Mouse (Mus musculus): ENCODE results near the gene Rab6b. TPM values are rescaled to one million over a fixed set of nuclear protein-coding genes. Genes with fewer than 3 reads are reported as not detected.

Rab6b gene
- total and polyA plus RNA-seq, 2 experiments from 2014 or later, result 162 to 228 TPM

DNA sequence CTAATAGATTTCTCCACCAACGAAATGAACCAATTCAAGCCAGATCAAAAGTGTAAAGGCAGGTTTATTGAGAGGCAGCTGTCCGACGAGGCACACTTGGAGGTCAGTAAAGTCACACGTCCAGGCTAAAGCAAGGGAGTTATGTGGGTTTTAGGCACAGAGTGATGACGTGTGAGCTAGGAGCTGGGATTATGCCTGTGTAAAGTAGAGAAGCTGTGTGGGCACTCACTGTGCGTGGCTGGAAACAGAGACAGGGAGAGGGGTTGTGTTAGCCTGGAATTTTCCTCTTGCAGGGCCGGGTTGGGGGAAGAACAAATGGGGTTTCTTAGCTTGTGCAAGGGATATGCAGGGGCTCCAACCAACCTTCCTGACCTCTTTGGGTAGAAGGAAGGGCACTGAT, 57.2 kb downstream of the Rab6b start:
- 69% methylated on average over 7 of the region's 7 CpGs for WGBS
- no peak for ATAC-seq (ENCODE audit: low FRiP score)
- H3K4me1 ChIP-seq (ENCODE audit: insufficient read depth, low read length), result no peaks in the 10 kb centered on the region
- no peaks in the 10 kb centered on the region for H3K27me3 ChIP-seq (ENCODE audit: insufficient read depth, low read length)
- H3K36me3 ChIP-seq (ENCODE audit: insufficient read depth, low read length), result peaks cover 52% of the 10 kb centered on the region
- no peak overlapping the region for H3K27ac ChIP-seq (ENCODE audit: low read depth, low read length)
- TF ChIP-seq CTCF (IDR thresholded peaks at IDR 0.05), result no peak
- no peaks in the 10 kb centered on the region for H3K9me3 ChIP-seq (ENCODE audit: low read length)
- H3K9ac ChIP-seq (replicated peaks; ENCODE audit: low read length, poor library complexity, severe bottlenecking), result no peak overlapping the region
- no peak for DNase-seq (ENCODE audit: low spot score)
- no peak overlapping the region for H3K4me2 ChIP-seq (ENCODE audit: low read depth, low read length, poor library complexity, severe bottlenecking)
- H3K4me3 ChIP-seq (ENCODE audit: low read depth, low read length), result no peak overlapping the region

DNA sequence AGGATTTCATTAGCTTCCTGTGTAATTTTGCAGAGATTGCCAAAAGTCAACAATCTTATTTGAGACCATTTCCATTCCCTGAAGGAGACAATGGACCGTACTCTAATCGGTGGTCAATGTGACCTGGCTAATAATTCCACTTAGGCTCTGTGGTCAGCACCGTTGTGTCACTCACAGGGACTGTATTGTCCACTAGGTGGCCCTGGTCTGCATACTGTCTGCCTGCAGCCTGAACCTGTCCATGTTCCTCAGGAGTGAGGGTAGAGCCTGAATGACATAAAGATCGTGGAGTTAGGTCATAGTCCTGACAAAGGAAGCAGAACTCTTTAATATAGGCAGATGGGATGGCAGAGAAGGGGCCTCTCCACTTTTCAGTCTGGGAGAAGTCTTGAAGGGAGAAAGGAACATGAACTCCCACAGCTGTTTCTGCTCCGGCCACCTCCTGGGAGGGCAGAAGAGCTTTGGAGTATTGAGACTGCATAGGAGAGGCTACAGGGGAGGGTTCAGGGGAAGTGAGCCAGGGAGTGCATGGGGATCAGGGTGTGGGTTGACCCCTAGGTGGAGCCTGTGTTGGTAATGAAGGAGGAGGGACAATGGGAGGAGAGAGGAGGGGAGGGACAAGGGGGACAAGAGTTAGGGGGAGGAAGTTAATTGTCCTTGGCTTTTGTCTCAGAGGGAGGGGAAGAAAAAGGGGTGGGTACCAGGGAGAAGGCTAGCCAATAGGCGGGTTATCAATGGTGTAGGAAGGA, 63.4 kb downstream of the Rab6b start:
- peak; percentile 45 for DNase-seq (ENCODE audit: low spot score)
- 66% methylated on average over 6 of the region's 6 CpGs for WGBS

DNA sequence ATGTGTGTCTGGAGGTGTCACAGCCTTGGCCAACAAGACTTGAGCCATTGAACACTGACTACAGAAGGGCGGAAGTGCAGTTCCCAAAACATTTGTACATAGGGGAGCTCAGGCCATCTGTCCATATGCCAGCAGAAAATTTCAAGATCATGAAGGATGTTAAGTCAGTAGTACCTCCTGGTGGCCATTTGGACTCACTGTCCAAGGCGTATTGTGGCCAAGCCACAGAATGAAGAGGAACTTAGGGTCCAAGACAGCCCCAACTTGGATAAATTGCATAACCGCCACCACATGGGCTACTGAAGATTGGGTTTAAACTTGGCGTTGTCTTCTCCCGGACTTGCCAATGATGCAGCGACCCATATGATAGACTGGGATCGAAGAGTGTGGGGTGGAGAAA, 64.1 kb downstream of the Rab6b start:
- Histone ChIP-seq H3K27me3 (ENCODE audit: insufficient read depth, low read length) (no peaks in the 10 kb centered on the region), H3K4me3 (ENCODE audit: low read depth, low read length) (no peak overlapping the region), H3K9ac (replicated peaks; ENCODE audit: low read length, poor library complexity, severe bottlenecking) (no peak overlapping the region), H3K9me3 (ENCODE audit: low read length) (no peaks in the 10 kb centered on the region), H3K4me1 (ENCODE audit: insufficient read depth, low read length) (no peaks in the 10 kb centered on the region), H3K36me3 (ENCODE audit: insufficient read depth, low read length) (peaks cover 21% of the 10 kb centered on the region), H3K27ac (ENCODE audit: low read depth, low read length) (no peak overlapping the region), H3K4me2 (ENCODE audit: low read depth, low read length, poor library complexity, severe bottlenecking) (no peak overlapping the region)
- 95% methylated on average over 7 of the region's 7 CpGs for WGBS
- no peak for ATAC-seq (ENCODE audit: low FRiP score)
- TF ChIP-seq CTCF (IDR thresholded peaks at IDR 0.05), result no peak; the same call in 1 of the 2 replicates
- DNase-seq (ENCODE audit: low spot score), result no peak

More for the DNA sequence above, 63.4 kb downstream of the Rab6b start:
- no peak for ATAC-seq (ENCODE audit: low FRiP score)
- TF ChIP-seq CTCF (IDR thresholded peaks at IDR 0.05), result peak; percentile 73
- no peaks in the 10 kb centered on the region for H3K27me3 ChIP-seq (ENCODE audit: insufficient read depth, low read length)
- H3K27ac ChIP-seq (ENCODE audit: low read depth, low read length), result no peak overlapping the region
- H3K4me3 ChIP-seq (ENCODE audit: low read depth, low read length), result no peak overlapping the region
- H3K4me2 ChIP-seq (ENCODE audit: low read depth, low read length, poor library complexity, severe bottlenecking), result no peak overlapping the region
- H3K4me1 ChIP-seq (ENCODE audit: insufficient read depth, low read length), result no peaks in the 10 kb centered on the region
- peaks cover 26% of the 10 kb centered on the region for H3K36me3 ChIP-seq (ENCODE audit: insufficient read depth, low read length)
- H3K9me3 ChIP-seq (ENCODE audit: low read length), result no peaks in the 10 kb centered on the region
- H3K9ac ChIP-seq (replicated peaks; ENCODE audit: low read length, poor library complexity, severe bottlenecking), result no peak overlapping the region

DNA sequence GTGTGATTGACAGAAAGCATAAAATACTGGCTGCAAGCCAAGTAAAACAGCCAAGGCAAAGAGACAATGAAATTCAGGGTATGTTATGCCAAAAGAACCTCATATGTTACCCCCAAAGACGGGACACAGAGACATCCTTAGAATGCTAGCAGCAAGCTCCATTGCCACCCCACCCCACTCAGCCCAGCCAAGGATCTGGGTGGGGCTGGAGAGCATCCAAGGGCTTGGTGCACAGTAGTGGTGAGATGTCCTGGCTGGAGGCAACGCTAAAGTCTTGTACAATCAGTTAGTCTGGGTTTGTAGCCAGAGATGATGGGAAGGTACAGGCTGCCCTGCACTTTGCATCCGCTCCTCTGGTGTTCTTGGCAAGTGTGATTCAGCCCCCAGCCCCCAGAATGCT, 68.7 kb downstream of the Rab6b start:
- ATAC-seq (ENCODE audit: low FRiP score) (0 out of 2 replicates have a peak, but pooled peaks have one; percentile 27), DNase-seq (ENCODE audit: low spot score) (peak; percentile 19)

DNA sequence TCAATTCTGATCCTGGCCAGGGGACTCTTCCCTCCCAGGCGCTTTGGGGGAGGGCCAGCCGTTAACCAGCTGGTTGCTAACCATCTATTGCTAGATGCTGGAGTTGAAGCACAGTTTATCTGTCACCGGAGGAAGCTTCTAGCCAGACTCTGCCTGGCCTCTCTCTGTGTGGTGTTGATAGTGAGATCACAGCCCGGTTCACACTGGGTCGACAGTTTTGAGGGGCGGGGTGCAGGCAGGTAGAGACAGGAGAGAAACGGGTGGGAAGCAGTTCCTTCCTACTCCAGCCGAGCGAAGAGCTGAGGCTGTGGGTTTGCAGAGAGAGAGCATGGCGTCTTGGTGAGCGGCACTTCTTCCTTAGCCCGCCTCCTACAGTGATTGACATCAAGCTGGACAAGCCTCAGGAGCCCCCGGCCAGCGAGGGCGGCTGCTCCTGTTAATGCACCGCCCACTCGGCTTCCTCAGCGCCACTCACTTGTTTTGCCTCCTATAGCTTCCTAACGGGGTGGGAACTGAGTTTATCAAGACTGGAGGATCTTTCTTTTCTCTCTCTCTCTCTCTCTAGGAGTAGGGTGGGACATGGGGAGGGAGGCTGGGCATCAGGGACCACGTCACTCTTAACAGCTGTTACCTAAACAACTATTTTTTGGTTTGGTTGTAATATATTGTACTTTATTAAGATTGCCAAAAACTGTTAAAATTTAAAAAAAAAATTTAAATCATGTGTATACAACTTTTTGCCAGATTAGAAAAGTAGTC, 69.4 kb downstream of the Rab6b start:
- Histone ChIP-seq H3K4me2 (ENCODE audit: low read depth, low read length, poor library complexity, severe bottlenecking) (peak overlapping the region; percentile 25; the same call in 1 of the 2 replicates), H3K4me3 (ENCODE audit: low read depth, low read length) (no peak overlapping the region), H3K9me3 (ENCODE audit: low read length) (no peaks in the 10 kb centered on the region), H3K9ac (replicated peaks; ENCODE audit: low read length, poor library complexity, severe bottlenecking) (no peak overlapping the region), H3K27me3 (ENCODE audit: insufficient read depth, low read length) (no peaks in the 10 kb centered on the region), H3K4me1 (ENCODE audit: insufficient read depth, low read length) (no peaks in the 10 kb centered on the region), H3K36me3 (ENCODE audit: insufficient read depth, low read length) (peaks cover 19% of the 10 kb centered on the region), H3K27ac (ENCODE audit: low read depth, low read length) (no peak overlapping the region)
- 9% methylated on average over 20 of the region's 20 CpGs for WGBS
- ATAC-seq (ENCODE audit: low FRiP score) (0 out of 2 replicates have a peak, but pooled peaks have one; percentile 38), DNase-seq (ENCODE audit: low spot score) (peak; percentile 83)
- TF ChIP-seq CTCF (IDR thresholded peaks at IDR 0.05), result no peak

More for the DNA sequence above, 68.7 kb downstream of the Rab6b start:
- peak overlapping the region; percentile 25; the same call in 1 of the 2 replicates for H3K4me2 ChIP-seq (ENCODE audit: low read depth, low read length, poor library complexity, severe bottlenecking)
- H3K36me3 ChIP-seq (ENCODE audit: insufficient read depth, low read length), result peaks cover 20% of the 10 kb centered on the region
- no peaks in the 10 kb centered on the region for H3K27me3 ChIP-seq (ENCODE audit: insufficient read depth, low read length)
- no peak overlapping the region for H3K9ac ChIP-seq (replicated peaks; ENCODE audit: low read length, poor library complexity, severe bottlenecking)
- no peak overlapping the region for H3K27ac ChIP-seq (ENCODE audit: low read depth, low read length)
- no peaks in the 10 kb centered on the region for H3K4me1 ChIP-seq (ENCODE audit: insufficient read depth, low read length)
- no peaks in the 10 kb centered on the region for H3K9me3 ChIP-seq (ENCODE audit: low read length)
- no peak for TF ChIP-seq CTCF (IDR thresholded peaks at IDR 0.05)
- H3K4me3 ChIP-seq (ENCODE audit: low read depth, low read length), result no peak overlapping the region
- WGBS, result 49% methylated on average over 3 of the region's 3 CpGs

DNA sequence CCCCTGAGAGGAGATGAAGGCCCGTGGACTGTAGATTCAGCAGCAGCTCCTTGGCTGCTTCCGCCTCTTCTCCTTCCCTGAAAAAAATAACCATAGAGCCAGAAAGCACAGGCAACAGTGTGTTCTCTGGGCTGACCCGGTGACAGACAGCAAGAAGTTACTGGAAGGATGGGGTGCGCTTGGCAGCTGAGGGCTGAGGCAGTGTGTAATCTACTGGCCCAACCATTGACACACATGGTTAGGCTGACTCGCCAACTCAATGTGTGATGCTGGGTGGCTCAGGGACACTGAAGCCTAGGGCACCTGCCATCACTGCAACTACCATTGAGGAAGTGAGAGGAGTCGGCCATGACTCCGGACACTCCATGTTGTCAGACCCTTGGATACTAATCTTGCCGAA, 70.3 kb downstream of the Rab6b start:
- Histone ChIP-seq H3K36me3 (ENCODE audit: insufficient read depth, low read length) (peaks cover 19% of the 10 kb centered on the region), H3K4me1 (ENCODE audit: insufficient read depth, low read length) (no peaks in the 10 kb centered on the region), H3K27me3 (ENCODE audit: insufficient read depth, low read length) (no peaks in the 10 kb centered on the region), H3K27ac (ENCODE audit: low read depth, low read length) (no peak overlapping the region), H3K4me2 (ENCODE audit: low read depth, low read length, poor library complexity, severe bottlenecking) (no peak overlapping the region), H3K4me3 (ENCODE audit: low read depth, low read length) (no peak overlapping the region), H3K9me3 (ENCODE audit: low read length) (no peaks in the 10 kb centered on the region), H3K9ac (replicated peaks; ENCODE audit: low read length, poor library complexity, severe bottlenecking) (no peak overlapping the region)
- WGBS, result 85% methylated on average over 8 of the region's 8 CpGs
- no peak for DNase-seq (ENCODE audit: low spot score)
- ATAC-seq (ENCODE audit: low FRiP score), result no peak
- TF ChIP-seq CTCF (IDR thresholded peaks at IDR 0.05), result no peak
